Mouse (Mus musculus) midbrain, embryonic 16.5 days (tissue): ENCODE measurements around the gene Nlrc5. TPM values are rescaled to one million over a fixed set of nuclear protein-coding genes. Genes with fewer than 3 reads are reported as not detected.

Experiments used
- ATAC-seq: fragments of 200-750 bp; cut with Nextera tagmentation; 2 replicates; pipeline ENCODE4 v1.8.0; 2017; ENCODE audit warnings: moderate TSS enrichment
- H3K27ac ChIP-seq: fragments of 300-500 bp; sonication (generic); 2 replicates; pipeline ENCODE4 v1.5.1; 2014; ENCODE audit warnings: mild to moderate bottlenecking, low read length, mixed read lengths
- H3K27me3 ChIP-seq: fragments of 300-500 bp; sonication (generic); 2 replicates; pipeline ENCODE4 v1.6.1; 2014; ENCODE audit warnings: low read depth, low read length, mixed read lengths; ENCODE audit not compliant: control insufficient read depth, insufficient read depth
- H3K36me3 ChIP-seq: fragments of 300-500 bp; sonication (generic); 2 replicates; pipeline ENCODE4 v1.6.1; 2014; ENCODE audit warnings: mild to moderate bottlenecking, low read length, moderate library complexity, mixed read lengths; ENCODE audit not compliant: control insufficient read depth, insufficient read depth
- H3K4me1 ChIP-seq: fragments of 300-500 bp; sonication (generic); 2 replicates; pipeline ENCODE4 v1.6.1; 2014; ENCODE audit warnings: mild to moderate bottlenecking, low read length, mixed read lengths; ENCODE audit not compliant: control insufficient read depth, insufficient read depth
- H3K4me2 ChIP-seq: fragments of 300-500 bp; sonication (generic); 2 replicates; pipeline ENCODE4 v1.6.1; 2014; ENCODE audit warnings: mild to moderate bottlenecking, low read length, mixed read lengths
- H3K4me3 ChIP-seq: fragments of 300-500 bp; sonication (generic); 2 replicates; pipeline ENCODE4 v1.5.1; 2014; ENCODE audit warnings: low read depth, mild to moderate bottlenecking, low read length, moderate library complexity, mixed read lengths
- H3K9ac ChIP-seq: fragments of 300-500 bp; sonication (generic); 2 replicates; pipeline ENCODE4 v1.6.1; 2014; ENCODE audit warnings: low read depth, low read length, mixed read lengths
- H3K9me3 ChIP-seq: fragments of 300-500 bp; sonication (generic); replicated peaks from 2 replicates; pipeline ENCODE4 v1.6.1; 2014; ENCODE audit warnings: mild to moderate bottlenecking, low read length, mixed read lengths; ENCODE audit not compliant: control insufficient read depth, poor library complexity, severe bottlenecking
- WGBS: fragments of 180-500 bp; shearing (Covaris S2); extraction: QIAGEN DNeasy Blood & Tissue Kit; methylation state at CpG from one replicate; pipeline ENCODE4 v1.1.7; 2014; 5-methylcytosine and 5-hydroxymethylcytosine counted together
- polyA plus RNA-seq: library from polyadenylated mRNA; unstranded; fragments of >200 nt; fragmentation: Nextera tagmentation; extraction: Ambion mirVana; gene quantifications from 2 replicates; pipeline ENCODE4 v1.2.1, GENCODE M21; 2015

Nlrc5 gene
- polyA plus RNA-seq: 0.49 and 0.77 TPM in 2 replicates

DNA sequence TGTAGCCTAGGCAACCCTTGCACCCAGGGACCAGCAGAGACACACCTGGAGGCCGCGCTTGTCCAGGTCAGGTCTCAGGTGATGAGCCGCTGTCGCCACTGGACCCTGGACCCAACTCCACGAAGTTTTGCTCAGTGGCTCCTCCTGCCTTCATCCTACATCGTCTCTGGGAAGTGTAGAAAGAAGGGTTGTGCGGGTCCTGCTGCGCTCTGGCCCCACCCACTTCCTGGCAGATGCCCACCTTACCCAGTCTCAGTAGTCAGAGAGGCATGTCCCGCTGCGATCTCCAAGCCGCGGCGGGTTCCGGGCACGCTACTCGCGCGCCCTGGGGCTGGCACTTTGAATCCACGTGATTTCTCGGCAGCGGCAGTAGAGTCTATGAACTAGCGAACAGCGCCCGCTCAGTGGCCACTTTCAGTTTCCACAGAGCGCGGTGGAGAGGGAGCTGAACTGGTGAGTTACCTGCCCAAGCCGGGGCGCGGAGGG is at the start of gene Nlrc5:
Nlrc5 (plus strand) TSS at position 376 of the 486 bp plus-strand sequence.
- H3K9ac ChIP-seq: peak within 1 kb of the TSS; percentile 47
- H3K27ac ChIP-seq: no peak within 1 kb of the TSS
- peak; percentile 17; the same call in 1 of the 2 replicates for ATAC-seq

DNA sequence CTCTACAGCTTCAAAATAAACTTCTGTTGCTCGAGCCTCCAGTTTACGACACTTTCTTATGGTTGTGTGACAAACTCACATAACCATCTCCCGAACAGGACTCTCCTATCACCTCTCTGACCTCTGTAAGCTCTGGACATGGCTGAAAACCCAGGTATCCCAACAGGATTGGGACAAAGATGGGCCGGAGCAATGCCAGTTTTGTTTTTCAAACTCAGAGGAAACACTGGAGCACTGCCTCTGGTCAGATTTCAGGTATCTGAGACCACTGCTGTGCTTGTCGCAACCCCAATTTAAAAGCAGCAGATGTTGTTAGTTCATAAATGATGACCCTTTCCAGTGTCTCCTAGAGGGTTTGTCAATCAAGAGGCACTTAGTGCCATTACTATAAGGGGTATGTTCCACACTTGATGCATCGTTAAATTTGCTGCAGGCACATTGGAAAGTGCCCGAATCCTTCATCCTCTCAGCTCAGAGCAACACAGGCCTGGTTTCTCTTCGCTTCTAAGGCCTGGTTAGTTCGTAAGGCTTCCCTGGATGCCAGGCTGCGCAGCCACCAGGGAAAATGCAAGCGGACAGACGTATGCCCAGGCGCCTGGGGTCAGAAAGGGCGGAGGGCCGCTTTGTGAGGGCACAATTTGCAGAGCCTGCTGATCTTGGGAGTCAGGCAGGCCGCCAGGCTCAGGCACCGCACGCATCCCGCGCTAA is 48.5 kb upstream of the Nlrc5 start:
- Histone ChIP-seq H3K9me3 (no peaks in the 10 kb centered on the region), H3K27me3 (no peaks in the 10 kb centered on the region), H3K9ac (peak overlapping the region; percentile 98), H3K27ac (peak overlapping the region; percentile 98), H3K36me3 (peaks cover 10% of the 10 kb centered on the region), H3K4me3 (peak overlapping the region; percentile 95), H3K4me2 (peak overlapping the region; percentile 86), H3K4me1 (peaks cover 15% of the 10 kb centered on the region)
- peak; percentile 47; the same call in 1 of the 2 replicates for ATAC-seq
- 25% methylated on average over 20 of the region's 20 CpGs for WGBS

More for the DNA sequence above, at the start of gene Nlrc5:
- Histone ChIP-seq H3K9me3 (no peaks in the 10 kb centered on the region), H3K36me3 (no peaks in the 10 kb centered on the region), H3K4me3 (peak within 1 kb of the TSS; percentile 43), H3K4me2 (peak within 1 kb of the TSS; percentile 94), H3K27me3 (peaks cover 12% of the 10 kb centered on the region), H3K4me1 (peaks cover 4% of the 10 kb centered on the region; the same call in 1 of the 2 replicates)
- 3% methylated on average over 28 of the region's 29 CpGs for WGBS

GRCm38 (mm10) chr8:94386214-94387026 is 47.7 kb upstream of the Nlrc5 start, which contains the start of gene Herpud1:
Herpud1 (plus strand) TSS chr8:94386438.
- peak; percentile 100 for ATAC-seq
- Histone ChIP-seq H3K4me3 (peak within 1 kb of the TSS; percentile 95), H3K27ac (peak within 1 kb of the TSS; percentile 98), H3K27me3 (no peaks in the 10 kb centered on the region), H3K4me2 (peak within 1 kb of the TSS; percentile 86), H3K4me1 (peaks cover 15% of the 10 kb centered on the region), H3K36me3 (peaks cover 17% of the 10 kb centered on the region), H3K9me3 (no peaks in the 10 kb centered on the region), H3K9ac (peak within 1 kb of the TSS; percentile 98)
- WGBS: under 1% methylated on average over 65 of the region's 65 CpGs

DNA sequence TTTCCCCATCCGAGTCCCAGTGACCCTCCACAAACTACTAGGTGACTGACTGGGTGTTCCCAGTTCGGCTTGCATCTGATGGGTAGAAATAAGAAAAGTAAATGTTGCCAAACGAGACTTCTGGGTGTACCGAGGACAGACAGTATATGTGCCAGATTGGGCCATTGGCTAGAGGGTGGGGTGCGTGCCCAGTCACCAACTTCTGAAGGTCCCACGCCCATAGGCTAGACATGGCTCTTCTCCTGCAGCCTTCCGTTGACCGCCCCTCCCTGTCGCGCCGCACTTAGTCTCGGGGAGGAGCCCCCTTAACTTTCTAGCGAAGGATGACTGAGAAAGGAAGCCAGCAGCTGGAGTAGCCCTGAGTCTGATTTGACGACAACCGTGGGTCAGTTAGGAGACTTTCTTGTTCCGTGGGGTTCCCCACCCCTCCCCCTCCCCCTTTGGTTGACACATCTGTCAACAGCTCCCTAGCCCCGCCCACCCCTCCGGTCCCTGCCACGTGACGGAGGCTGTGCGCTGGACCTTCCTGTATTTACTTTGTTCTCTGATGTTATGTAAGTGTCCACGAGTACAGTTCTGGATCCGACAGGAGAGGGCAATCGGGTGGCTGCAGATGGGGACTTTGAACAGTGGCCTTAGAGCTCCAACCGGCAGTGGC is 47.0 kb upstream of the Nlrc5 start:
- peak overlapping the region; percentile 84 for H3K4me2 ChIP-seq
- peak overlapping the region; percentile 95 for H3K4me3 ChIP-seq
- H3K27ac ChIP-seq: peak overlapping the region; percentile 98
- H3K36me3 ChIP-seq: peaks cover 25% of the 10 kb centered on the region
- H3K9ac ChIP-seq: peak overlapping the region; percentile 98
- 0 out of 2 replicates have a peak, but pooled peaks have one; percentile 6 for ATAC-seq
- peaks cover 15% of the 10 kb centered on the region for H3K4me1 ChIP-seq
- WGBS: under 1% methylated on average over 25 of the region's 25 CpGs
- H3K27me3 ChIP-seq: no peaks in the 10 kb centered on the region
- no peaks in the 10 kb centered on the region for H3K9me3 ChIP-seq

GRCm38 (mm10) chr8:94387785-94388184 is 46.4 kb upstream of the Nlrc5 start:
- H3K4me1 ChIP-seq: peaks cover 15% of the 10 kb centered on the region
- peak overlapping the region; percentile 95 for H3K4me3 ChIP-seq
- peak overlapping the region; percentile 98 for H3K9ac ChIP-seq
- no peak for ATAC-seq
- no peak overlapping the region for H3K27ac ChIP-seq
- no peaks in the 10 kb centered on the region for H3K27me3 ChIP-seq
- no peaks in the 10 kb centered on the region for H3K9me3 ChIP-seq
- H3K4me2 ChIP-seq: peak overlapping the region; percentile 84
- H3K36me3 ChIP-seq: peaks cover 29% of the 10 kb centered on the region
- WGBS: 33% methylated on average over 6 of the region's 6 CpGs

DNA sequence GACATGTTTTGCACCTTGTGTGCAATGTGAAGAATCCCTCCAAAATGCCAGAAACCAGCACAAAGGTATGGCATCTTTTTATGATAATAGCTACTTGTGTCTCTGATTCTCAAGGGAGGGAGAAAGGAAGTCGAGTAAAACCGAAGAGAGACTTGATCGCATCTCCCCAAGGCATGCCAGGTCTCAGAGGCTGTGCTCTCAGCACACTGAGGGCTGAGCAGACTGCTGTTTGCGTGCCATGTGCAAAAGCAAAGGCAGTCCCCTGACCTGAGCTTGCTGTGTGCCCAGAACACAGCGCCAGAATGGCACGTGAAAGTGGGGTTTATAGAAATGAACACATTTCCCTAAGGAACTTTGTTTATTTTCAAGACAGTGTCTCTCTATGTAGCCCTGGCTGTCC is 44.6 kb upstream of the Nlrc5 start:
- Histone ChIP-seq H3K4me2 (no peak overlapping the region), H3K4me3 (no peak overlapping the region), H3K27me3 (no peaks in the 10 kb centered on the region), H3K27ac (no peak overlapping the region), H3K4me1 (peaks cover 15% of the 10 kb centered on the region), H3K36me3 (peaks cover 40% of the 10 kb centered on the region), H3K9ac (no peak overlapping the region), H3K9me3 (no peaks in the 10 kb centered on the region)
- WGBS: 92% methylated on average over 6 of the region's 6 CpGs
- no peak for ATAC-seq

- H3K36me3 ChIP-seq: peaks cover 46% of the 10 kb centered on the region
- ATAC-seq: no peak
- no peak overlapping the region for H3K9ac ChIP-seq
- WGBS: 95% methylated on average over 6 of the region's 6 CpGs
- peaks cover 15% of the 10 kb centered on the region for H3K4me1 ChIP-seq
- H3K4me2 ChIP-seq: no peak overlapping the region
- no peaks in the 10 kb centered on the region for H3K27me3 ChIP-seq
- H3K9me3 ChIP-seq: no peaks in the 10 kb centered on the region
- H3K27ac ChIP-seq: no peak overlapping the region
- H3K4me3 ChIP-seq: no peak overlapping the region
Observed at GRCm38 (mm10) chr8:94390429-94390828, 43.7 kb upstream of the Nlrc5 start.

DNA sequence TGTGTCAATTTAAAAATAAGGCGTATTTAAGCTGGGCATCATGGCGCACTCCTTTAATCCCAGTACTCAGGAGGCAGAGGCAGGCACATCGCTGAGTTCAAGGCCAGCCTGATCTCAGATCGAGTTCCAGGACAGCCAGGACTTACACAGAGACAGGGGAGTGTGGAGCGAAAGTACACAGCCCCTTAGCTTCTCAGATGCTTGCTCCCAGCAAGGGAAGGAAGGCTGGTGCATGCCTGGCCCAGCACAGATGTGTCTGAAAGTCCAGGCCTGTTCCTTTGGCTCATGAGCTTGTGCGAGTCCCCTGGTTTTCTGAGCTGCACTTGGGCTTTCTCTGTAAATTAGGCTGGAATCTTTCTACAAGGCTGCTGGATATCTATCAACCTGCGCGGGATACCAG is 43.2 kb upstream of the Nlrc5 start:
- Histone ChIP-seq H3K4me3 (no peak overlapping the region), H3K27ac (no peak overlapping the region), H3K27me3 (no peaks in the 10 kb centered on the region), H3K9me3 (no peaks in the 10 kb centered on the region), H3K4me1 (peaks cover 13% of the 10 kb centered on the region), H3K36me3 (peaks cover 46% of the 10 kb centered on the region), H3K4me2 (no peak overlapping the region), H3K9ac (no peak overlapping the region)
- ATAC-seq: no peak
- 96% methylated on average over 8 of the region's 8 CpGs for WGBS
